Mouse (Mus musculus) bone marrow macrophage, adult 2 months (primary cell): ENCODE measurements around the gene Cd72.

Experiments
- CTCF ChIP-seq: IDR thresholded peaks from 2 replicates; pipeline ENCODE4 v1.5.1; 2012; ENCODE audit warnings: low read depth, mild to moderate bottlenecking, low read length, moderate library complexity
- POLR2A ChIP-seq: IDR thresholded peaks from 2 replicates; pipeline ENCODE4 v1.6.1; 2012; ENCODE audit warnings: mild to moderate bottlenecking, low read depth, low read length, borderline replicate concordance

- TF ChIP-seq POLR2A: no peak
- no peak for TF ChIP-seq CTCF
These were observed 37.8 kb upstream of the Cd72 start for GRCm38 (mm10) chr4:43492101-43492820.
